Mouse (Mus musculus): Measurements from ENCODE around the gene S100a6. TPM values are rescaled to one million over a fixed set of nuclear protein-coding genes. Genes with fewer than 3 reads are reported as not detected.
A peak's percentile ranks its signal among the peaks of the same experiment; 100 is the strongest.

S100a6 gene
- total and polyA plus RNA-seq, 3 experiments = 65.8 to 158 (median 79.9) TPM

DNA sequence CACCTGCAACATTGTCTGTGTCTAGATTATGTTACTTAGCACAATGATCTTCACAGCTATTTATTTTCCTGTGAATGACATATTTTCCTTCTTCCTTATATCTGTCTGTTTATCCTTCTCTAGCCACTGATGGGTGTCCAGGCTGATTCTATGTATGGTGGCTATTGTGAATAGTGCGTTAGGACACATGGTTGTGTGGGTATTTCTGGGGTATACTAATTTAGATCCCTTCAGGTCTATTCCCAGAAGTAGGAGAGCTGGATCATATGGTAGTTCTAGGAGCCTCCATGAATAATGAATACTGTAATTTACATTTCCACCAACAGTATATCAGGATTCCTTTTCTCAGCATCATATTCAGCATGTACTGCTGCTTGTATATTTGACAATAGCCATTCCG lies 37.1 kb downstream of the S100a6 start:
- Histone ChIP-seq H3K36me3 (ENCODE audit: control insufficient read depth, insufficient read depth, low read length) (no peaks in the 10 kb centered on the region), H3K27me3 (ENCODE audit: control insufficient read depth, insufficient read depth, low read length) (no peaks in the 10 kb centered on the region), H3K4me1 (ENCODE audit: control insufficient read depth, insufficient read depth, low read length) (no peaks in the 10 kb centered on the region), H3K9ac (ENCODE audit: low read depth, low read length) (no peak overlapping the region), H3K27ac (no peak overlapping the region), H3K79me2 (replicated peaks; ENCODE audit: control insufficient read depth, insufficient read depth, low read length) (no peaks in the 10 kb centered on the region), H3K4me3 (no peak overlapping the region)
- no peak for DNase-seq
- TF ChIP-seq EP300 (IDR thresholded peaks at IDR 0.05; ENCODE audit: insufficient read depth, low read depth, low read length) (no peak), CTCF (IDR thresholded peaks at IDR 0.05) (no peak), POLR2A (IDR thresholded peaks at IDR 0.05; ENCODE audit: insufficient read depth, low read depth, low read length) (no peak)
- WGBS = 93% methylated on average over 2 of the region's 2 CpGs
- intact Hi-C loops (cut with DNase I) = loop anchor here (5.0 kb wide), 2 partner anchors 63 to 238 kb away; no protein-coding TSS in a partner anchor

DNA sequence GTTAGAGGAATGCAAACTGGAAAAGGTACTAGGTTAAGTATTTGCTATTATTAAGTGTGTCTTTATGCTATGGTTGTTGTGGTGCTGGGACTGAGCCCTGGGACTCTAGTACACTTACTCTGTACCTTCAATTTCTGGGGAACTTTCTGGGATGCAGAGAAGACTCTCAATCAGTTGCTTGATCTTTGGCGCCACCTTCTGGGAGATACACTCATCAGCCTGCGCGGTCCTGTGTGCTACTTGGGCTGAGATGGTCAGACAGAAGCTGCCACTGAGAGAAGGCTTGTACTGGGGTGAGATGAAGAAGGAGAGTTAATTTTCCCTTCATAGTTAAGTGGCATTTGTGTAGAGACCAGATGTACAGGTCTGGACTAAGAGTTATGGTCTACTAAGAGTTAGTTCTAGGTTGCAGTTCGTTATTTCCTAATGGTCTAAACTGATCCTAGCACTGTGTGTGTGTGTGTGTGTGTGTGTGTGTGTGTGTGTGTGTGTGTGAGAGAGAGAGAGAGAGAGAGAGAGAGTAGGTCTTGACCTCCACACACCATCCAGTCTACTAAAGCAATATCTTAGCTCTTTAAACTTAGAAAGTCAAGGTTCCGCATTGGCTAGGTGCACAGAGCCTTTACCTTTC lies 40.3 kb downstream of the S100a6 start:
- TF ChIP-seq EP300 (IDR thresholded peaks at IDR 0.05; ENCODE audit: insufficient read depth, low read depth, low read length) (0 out of 2 replicates have a peak, but pooled peaks have one; percentile 26), CTCF (IDR thresholded peaks at IDR 0.05) (peak; percentile 86), POLR2A (IDR thresholded peaks at IDR 0.05; ENCODE audit: insufficient read depth, low read depth, low read length) (no peak)
- no peaks in the 10 kb centered on the region for H3K4me1 ChIP-seq (ENCODE audit: control insufficient read depth, insufficient read depth, low read length)
- 39% methylated on average over 5 of the region's 5 CpGs for WGBS
- intact Hi-C loops (cut with DNase I) = loop anchor here (1.0 to 5.0 kb wide), 4 partner anchors 66 to 241 kb away; partner anchors contain the start of gene Snapin
- H3K36me3 ChIP-seq (ENCODE audit: control insufficient read depth, insufficient read depth, low read length) = no peaks in the 10 kb centered on the region
- H3K79me2 ChIP-seq (replicated peaks; ENCODE audit: control insufficient read depth, insufficient read depth, low read length) = no peaks in the 10 kb centered on the region
- no peak overlapping the region for H3K9ac ChIP-seq (ENCODE audit: low read depth, low read length)
- no peak overlapping the region for H3K4me3 ChIP-seq
- no peaks in the 10 kb centered on the region for H3K27me3 ChIP-seq (ENCODE audit: control insufficient read depth, insufficient read depth, low read length)
- no peak overlapping the region for H3K27ac ChIP-seq
- DNase-seq = peak; percentile 52 to 67

DNA sequence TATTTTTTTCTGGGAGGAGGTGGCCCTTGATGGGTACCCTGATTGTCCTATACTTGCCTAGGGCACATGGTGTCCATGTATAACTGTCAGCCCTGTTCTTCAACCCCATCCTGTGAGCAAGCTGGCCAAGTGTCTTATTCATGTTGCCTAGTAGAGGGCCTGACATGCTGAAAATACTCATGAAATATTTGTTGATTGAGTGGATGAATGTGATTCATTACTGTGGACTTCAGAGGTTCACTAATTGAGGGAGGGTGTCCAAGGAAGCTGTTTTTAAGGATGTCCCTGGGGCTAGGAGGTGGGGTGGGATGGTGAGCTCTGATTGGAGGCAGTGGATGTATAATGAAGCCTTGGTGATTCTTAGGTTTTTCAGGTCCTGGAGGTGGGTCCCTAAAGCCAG lies 41.0 kb downstream of the S100a6 start, which contains the start of gene S100a7a:
TSS of gene S100a7a (plus strand) at position 301 of the 400 bp plus-strand sequence.
- intact Hi-C loops (cut with DNase I) = loop anchor here (1.0 to 5.0 kb wide), 3 partner anchors 66 to 241 kb away; partner anchors contain the start of gene Snapin

GRCm38 (mm10) chr3:90657405-90657804 lies 44.7 kb downstream of the S100a6 start:
- no peak for DNase-seq
- no peak overlapping the region for H3K27ac ChIP-seq
- WGBS = 63% methylated on average over 4 of the region's 4 CpGs
- H3K9ac ChIP-seq (ENCODE audit: low read depth, low read length) = no peak overlapping the region
- no peaks in the 10 kb centered on the region for H3K27me3 ChIP-seq (ENCODE audit: control insufficient read depth, insufficient read depth, low read length)
- intact Hi-C loops (cut with DNase I) = loop anchor here (1.0 kb wide), 1 partner anchor 52 kb away; no protein-coding TSS in a partner anchor
- H3K4me1 ChIP-seq (ENCODE audit: control insufficient read depth, insufficient read depth, low read length) = no peaks in the 10 kb centered on the region
- H3K4me3 ChIP-seq = no peak overlapping the region
- no peaks in the 10 kb centered on the region for H3K36me3 ChIP-seq (ENCODE audit: control insufficient read depth, insufficient read depth, low read length)
- TF ChIP-seq POLR2A (IDR thresholded peaks at IDR 0.05; ENCODE audit: insufficient read depth, low read depth, low read length) (no peak), CTCF (IDR thresholded peaks at IDR 0.05) (0 out of 2 replicates have a peak, but pooled peaks have one; percentile 15)
- no peaks in the 10 kb centered on the region for H3K79me2 ChIP-seq (replicated peaks; ENCODE audit: control insufficient read depth, insufficient read depth, low read length)

More for the DNA sequence above, 41.0 kb downstream of the S100a6 start, which contains the start of gene S100a7a:
- Histone ChIP-seq H3K27ac (no peak within 1 kb of the TSS), H3K4me3 (no peak within 1 kb of the TSS), H3K4me1 (ENCODE audit: control insufficient read depth, insufficient read depth, low read length) (no peaks in the 10 kb centered on the region), H3K36me3 (ENCODE audit: control insufficient read depth, insufficient read depth, low read length) (no peaks in the 10 kb centered on the region), H3K27me3 (ENCODE audit: control insufficient read depth, insufficient read depth, low read length) (no peaks in the 10 kb centered on the region), H3K79me2 (replicated peaks; ENCODE audit: control insufficient read depth, insufficient read depth, low read length) (no peaks in the 10 kb centered on the region), H3K9ac (ENCODE audit: low read depth, low read length) (no peak within 1 kb of the TSS)
- DNase-seq = no peak
- TF ChIP-seq CTCF (IDR thresholded peaks at IDR 0.05) = no peak
- no peak for TF ChIP-seq POLR2A (IDR thresholded peaks at IDR 0.05; ENCODE audit: insufficient read depth, low read depth, low read length)
- no peak for TF ChIP-seq EP300 (IDR thresholded peaks at IDR 0.05; ENCODE audit: insufficient read depth, low read depth, low read length)

DNA sequence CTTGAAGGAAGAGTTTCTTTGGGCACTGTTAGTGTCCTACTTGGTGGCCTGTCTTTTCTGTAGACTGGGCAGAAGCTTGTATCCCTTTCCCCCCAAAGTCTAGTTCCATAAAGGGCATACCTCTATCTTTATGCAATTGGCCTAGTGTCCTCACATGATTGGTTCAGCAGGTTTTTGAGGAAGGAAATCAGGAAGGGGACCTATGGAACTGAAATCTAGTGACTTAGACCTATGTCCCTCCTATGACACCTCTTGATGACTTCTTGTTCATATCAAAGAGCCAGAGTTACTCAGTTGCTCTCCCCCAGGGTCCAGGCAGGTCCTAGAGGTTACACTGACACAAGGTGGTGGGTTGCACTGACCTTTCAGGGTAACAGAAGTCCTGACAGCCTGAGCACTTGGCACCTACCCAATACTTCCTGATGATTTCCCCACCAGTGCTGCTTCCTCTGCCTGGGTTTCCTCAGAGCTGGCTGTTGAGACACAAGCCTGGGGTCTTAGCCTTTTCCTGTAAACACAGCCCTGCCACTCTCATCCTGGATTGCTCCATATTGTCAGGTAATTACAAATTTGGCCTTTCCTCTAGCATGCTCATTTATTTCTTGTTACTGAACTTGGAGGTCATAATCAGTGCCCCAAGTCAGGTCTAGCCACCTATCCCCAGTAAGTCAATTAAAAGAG lies 46.8 kb downstream of the S100a6 start:
- TF ChIP-seq POLR2A (IDR thresholded peaks at IDR 0.05; ENCODE audit: insufficient read depth, low read depth, low read length) (no peak), EP300 (IDR thresholded peaks at IDR 0.05; ENCODE audit: insufficient read depth, low read depth, low read length) (no peak), CTCF (IDR thresholded peaks at IDR 0.05) (no peak)
- Histone ChIP-seq H3K27ac (no peak overlapping the region), H3K4me3 (no peak overlapping the region), H3K9ac (ENCODE audit: low read depth, low read length) (no peak overlapping the region), H3K79me2 (replicated peaks; ENCODE audit: control insufficient read depth, insufficient read depth, low read length) (no peaks in the 10 kb centered on the region), H3K36me3 (ENCODE audit: control insufficient read depth, insufficient read depth, low read length) (no peaks in the 10 kb centered on the region), H3K27me3 (ENCODE audit: control insufficient read depth, insufficient read depth, low read length) (no peaks in the 10 kb centered on the region), H3K4me1 (ENCODE audit: control insufficient read depth, insufficient read depth, low read length) (no peaks in the 10 kb centered on the region)
- intact Hi-C loops (cut with DNase I) = no loop called here
- no peak for DNase-seq

DNA sequence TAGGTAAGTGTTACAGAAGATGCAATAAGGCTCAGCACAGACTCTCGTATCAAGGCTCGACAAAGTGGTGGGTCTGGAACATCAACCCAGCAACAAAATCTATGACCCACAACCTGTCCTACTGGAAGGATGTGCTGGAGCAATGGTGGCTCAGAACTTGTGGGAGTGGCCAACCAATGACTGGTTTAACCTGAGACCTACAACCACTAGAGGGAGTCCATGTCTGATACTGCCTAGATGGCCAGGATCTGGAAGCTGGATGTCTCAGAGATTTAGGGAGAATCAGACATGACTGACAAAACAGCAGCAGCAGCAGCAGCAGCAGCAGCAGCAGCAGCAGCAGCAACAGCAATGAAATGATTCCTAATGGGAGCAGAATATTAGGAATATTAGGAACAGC lies 51.5 kb downstream of the S100a6 start:
- no peak overlapping the region for H3K4me3 ChIP-seq
- no peaks in the 10 kb centered on the region for H3K36me3 ChIP-seq (ENCODE audit: control insufficient read depth, insufficient read depth, low read length)
- no peak overlapping the region for H3K9ac ChIP-seq (ENCODE audit: low read depth, low read length)
- H3K4me1 ChIP-seq (ENCODE audit: control insufficient read depth, insufficient read depth, low read length) = no peaks in the 10 kb centered on the region
- no peaks in the 10 kb centered on the region for H3K27me3 ChIP-seq (ENCODE audit: control insufficient read depth, insufficient read depth, low read length)
- DNase-seq = no peak
- intact Hi-C loops (cut with DNase I) = no loop called here
- H3K79me2 ChIP-seq (replicated peaks; ENCODE audit: control insufficient read depth, insufficient read depth, low read length) = no peaks in the 10 kb centered on the region
- TF ChIP-seq POLR2A (IDR thresholded peaks at IDR 0.05; ENCODE audit: insufficient read depth, low read depth, low read length) = no peak
- peak; percentile 44 for TF ChIP-seq CTCF (IDR thresholded peaks at IDR 0.05)
- no peak for TF ChIP-seq EP300 (IDR thresholded peaks at IDR 0.05; ENCODE audit: insufficient read depth, low read depth, low read length)
- WGBS = 85% methylated on average over 2 of the region's 2 CpGs
- H3K27ac ChIP-seq = no peak overlapping the region
